In the genomic region with DNA sequence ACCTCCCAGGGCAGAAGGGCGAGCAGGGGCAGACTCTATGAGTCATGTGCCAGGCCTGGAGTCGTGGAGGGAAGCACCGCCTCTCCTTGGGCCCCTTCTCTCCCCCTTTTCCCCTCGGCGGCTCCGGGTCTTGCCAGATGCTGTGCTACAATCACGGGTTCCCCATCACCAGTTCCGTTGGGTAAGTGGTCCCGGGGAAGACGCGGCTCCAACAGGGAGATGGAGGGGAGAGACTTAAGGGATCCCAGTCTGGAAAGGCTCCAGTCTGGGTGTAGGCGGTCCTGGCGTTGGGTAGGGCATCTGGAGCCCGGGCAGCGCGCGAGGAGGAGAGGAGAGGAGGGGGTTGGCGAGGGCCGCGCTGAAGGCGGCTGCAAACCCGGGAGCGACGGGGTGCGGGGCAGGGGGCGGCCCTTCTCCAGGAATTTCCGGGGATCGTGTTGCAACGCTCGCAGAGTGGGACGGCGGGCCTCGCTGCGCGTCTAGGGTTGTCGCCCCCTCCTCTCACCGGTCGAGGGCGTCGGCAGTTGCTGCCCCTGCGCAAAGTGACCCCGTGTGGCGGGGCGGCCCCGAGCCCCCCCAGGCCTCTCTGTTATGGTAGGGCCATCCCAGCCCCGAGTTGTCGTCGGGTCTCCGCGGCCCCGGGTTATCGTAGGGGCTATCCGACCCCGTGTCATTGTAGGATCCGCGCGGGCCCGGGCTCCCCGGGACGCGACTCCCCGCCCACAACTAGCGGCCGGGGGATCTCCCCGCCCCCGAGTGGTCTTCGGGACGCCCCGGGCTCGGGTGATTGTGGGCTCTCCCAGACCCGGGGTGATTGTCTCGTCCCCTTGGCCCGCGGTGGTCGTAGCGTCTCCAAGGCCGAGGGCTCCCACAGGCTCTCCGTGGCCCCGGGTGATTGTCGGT, we compare ENCODE assay signal across 8 mouse cellular contexts. TPM values are rescaled to one million over a fixed set of nuclear protein-coding genes. Genes with fewer than 3 reads are reported as not detected.
A peak's percentile ranks its signal among the peaks of the same experiment; 100 is the strongest.
DNase-seq lines count a peak whose midpoint lies in the region; ATAC-seq and TF ChIP-seq lines count a peak whose summit lies in the region.

A gene (plus strand): TSS at position 100 of the 903 bp plus-strand sequence.

- H3K4me1 ChIP-seq in hindbrain, postnatal 0 days (ENCODE audit: insufficient read depth, low read length): 0 out of 2 replicates have a peak, but pooled peaks cover 6% of the 10 kb centered on the region

- under 1% methylated on average over 77 of the region's 80 CpGs for WGBS in hindbrain, postnatal 0 days

- in situ Hi-C loops in Patski (cut with MboI; ENCODE audit: low pct_unique_long_range_greater_than_20kb): no loop called here

- H3K9ac ChIP-seq in hindbrain, postnatal 0 days (replicated peaks; ENCODE audit: low read length): peak within 1 kb of the TSS; percentile 93

- no peak for TF ChIP-seq CTCF in Patski (IDR thresholded peaks at IDR 0.05)
- peak; percentile 11; the same call in 1 of the 2 replicates for TF ChIP-seq CTCF in hindbrain, postnatal 0 days (IDR thresholded peaks at IDR 0.05; ENCODE audit: low read depth)

- no peaks in the 10 kb centered on the region for H3K9me3 ChIP-seq in hindbrain, postnatal 0 days (ENCODE audit: low read length)

- CTCF ChIA-PET in Patski (lab: Charles Lee): no interaction called here

- peak within 1 kb of the TSS; percentile 72 for H3K4me2 ChIP-seq in hindbrain, postnatal 0 days (ENCODE audit: low read depth, low read length)

- ATAC-seq in Patski: peak; percentile 69
- ATAC-seq in hindbrain, postnatal 0 days: peak; percentile 84

- H3K36me3 ChIP-seq in hindbrain, postnatal 0 days (ENCODE audit: insufficient read depth, low read length): peaks cover 18% of the 10 kb centered on the region; the same call in 1 of the 2 replicates

- H3K4me3 ChIP-seq in hindbrain, postnatal 0 days (ENCODE audit: low read length): peak within 1 kb of the TSS; percentile 69

- POLR2A ChIA-PET in Patski (lab: Charles Lee): interaction anchor here (0.6 to 0.8 kb wide), 2 partner anchors 13 to 549 kb away, joined by 3 to 6 read pairs; no protein-coding TSS in a partner anchor

- H3K27me3 ChIP-seq in Patski: no peaks in the 10 kb centered on the region
- no peaks in the 10 kb centered on the region for H3K27me3 ChIP-seq in hindbrain, postnatal 0 days (ENCODE audit: insufficient read depth, low read length)

- no peak for DNase-seq in Patski (ENCODE audit: low read depth, low spot score)
- DNase-seq in embryo, embryonic 10 days (ENCODE audit: low spot score): peak; percentile 90
- DNase-seq in gastrocnemius, postnatal 25 days: peak; percentile 79
- peak; percentile 87 for DNase-seq in hindbrain, postnatal 0 days (ENCODE audit: low spot score)
- DNase-seq in left cerebral cortex, adult 8-10 months (ENCODE audit: low spot score in 2 of 2): peak in 1 of 2 experiments; percentile 54
- peak; percentile 87 to 92 for DNase-seq in lung, postnatal 4 days
- DNase-seq in right cerebral cortex, postnatal 10 days (ENCODE audit: low spot score in 2 of 2): peak; percentile 90 to 92
- no peak for DNase-seq in cerebellum, adult 11 months

- H3K27ac ChIP-seq in hindbrain, postnatal 0 days: peak within 1 kb of the TSS; percentile 95

RNA-seq across cellular contexts. Expression of the gene that starts here (rescaled TPM):
- polyA plus RNA-seq in Patski (2021): 138 TPM
- 1 to 10 TPM; 5.0 to 7.3 TPM for total RNA-seq in gastrocnemius, postnatal 25 days (2021)
- total RNA-seq in hindbrain, postnatal 0 days (2014; rRNA removed): 85.6 and 96.4 TPM in 2 replicates
- 63.5 and 76.2 TPM in 2 replicates for polyA plus RNA-seq in hindbrain, postnatal 0 days (2015; fragmentation: Nextera tagmentation; extraction: Ambion mirVana)
- 10 to 100 TPM; 23.9 to 29.6 (median 26.2) TPM for total RNA-seq in left cerebral cortex, adult 8-10 months (2022)

Comparison
In these comparisons a context has a peak if more than half of its experiments do, and no peak if none do; other contexts are left out.
1. DNase-seq: peak in embryo, embryonic 10 days (single experiment), gastrocnemius, postnatal 25 days (single experiment), hindbrain, postnatal 0 days (single experiment), lung, postnatal 4 days (2 of 2) and right cerebral cortex, postnatal 10 days (2 of 2); none in Patski (single experiment) and cerebellum, adult 11 months (single experiment).